Mouse (Mus musculus) MEL (cell line): ENCODE measurements around the gene Gm9964. TPM values are rescaled to one million over a fixed set of nuclear protein-coding genes. Genes with fewer than 3 reads are reported as not detected.

Experiments used
- DNase-seq: peaks from one replicate; pipeline ENCODE4 v3.0.0; 2011; ENCODE audit warnings: low read depth, low spot score
- H3K27ac ChIP-seq: 2 replicates; pipeline ENCODE4 v1.5.1; 2012; ENCODE audit warnings: low read depth, mild to moderate bottlenecking, control low read depth, low read length, moderate library complexity; ENCODE audit not compliant: control insufficient read depth
- H3K27me3 ChIP-seq, 2 experiments: fragments of 150-350 bp in 1 of 2; sonication (generic) in 1 of 2; 2 replicates each; pipeline ENCODE4 v1.6.1; 2012; ENCODE audit warnings: low read length in 2 of 2, mild to moderate bottlenecking in 2 of 2, improper control_type of control experiment in 1 of 2, moderate library complexity in 1 of 2; ENCODE audit not compliant: insufficient read depth in 2 of 2, control insufficient read depth in 1 of 2
- H3K36me3 ChIP-seq, 2 experiments: 2 replicates each; pipeline ENCODE4 v1.6.1; 2012 to 2014; ENCODE audit warnings: low read length in 2 of 2, improper control_type of control experiment in 1 of 2, inconsistent platforms in 1 of 2, mild to moderate bottlenecking in 1 of 2; ENCODE audit not compliant: insufficient read depth in 2 of 2, control insufficient read depth in 1 of 2
- H3K4me1 ChIP-seq, 2 experiments: fragments of 150-350 bp in 1 of 2; sonication (generic) in 1 of 2; 2 replicates each; pipeline ENCODE4 v1.6.1; 2012; ENCODE audit warnings: low read length in 2 of 2, improper control_type of control experiment in 1 of 2, mild to moderate bottlenecking in 1 of 2; ENCODE audit not compliant: insufficient read depth in 2 of 2, control insufficient read depth in 1 of 2
- H3K4me3 ChIP-seq, 2 experiments: fragments of 150-350 bp in 1 of 2; sonication (generic) in 1 of 2; 2 replicates each; pipeline ENCODE4 v1.5.1; 2012; ENCODE audit warnings: low read depth in 2 of 2, low read length in 2 of 2, mild to moderate bottlenecking in 2 of 2, moderate library complexity in 2 of 2, control low read depth in 1 of 2, improper control_type of control experiment in 1 of 2; ENCODE audit not compliant: control insufficient read depth in 1 of 2, insufficient read depth in 1 of 2
- H3K79me2 ChIP-seq: 2 replicates; pipeline ENCODE4 v1.6.1; 2012; ENCODE audit warnings: mild to moderate bottlenecking, low read length, moderate library complexity; ENCODE audit not compliant: control insufficient read depth, poor library complexity, insufficient read depth
- H3K9ac ChIP-seq: 2 replicates; pipeline ENCODE4 v1.6.1; 2012; ENCODE audit warnings: low read depth, mild to moderate bottlenecking, control low read depth, low read length, moderate library complexity; ENCODE audit not compliant: control insufficient read depth, poor library complexity, severe bottlenecking
- H3K9me3 ChIP-seq: fragments of 150-350 bp; sonication (generic); replicated peaks from 2 replicates; pipeline ENCODE4 v1.6.1; 2012; ENCODE audit warnings: mild to moderate bottlenecking, low read length, improper control_type of control experiment, moderate library complexity; ENCODE audit not compliant: insufficient read depth
- CHD1 ChIP-seq: IDR thresholded peaks from 2 replicates; pipeline ENCODE4 v1.6.1; 2012; ENCODE audit warnings: low read depth, mild to moderate bottlenecking, inconsistent platforms, low read length, improper control_type of control experiment
- CHD2 ChIP-seq: IDR thresholded peaks from 2 replicates; pipeline ENCODE4 v1.6.1; 2011; ENCODE audit warnings: low read length, improper control_type of control experiment
- ELF1 ChIP-seq: IDR thresholded peaks from 2 replicates; pipeline ENCODE4 v1.6.1; 2014; ENCODE audit warnings: low read depth, mild to moderate bottlenecking, inconsistent platforms, low read length, improper control_type of control experiment, moderate library complexity
- EP300 ChIP-seq, 2 experiments: IDR thresholded peaks; 2 replicates each; pipeline ENCODE4 v1.6.1; 2011; ENCODE audit warnings: improper control_type of control experiment in 2 of 2, low read length in 2 of 2, low read depth in 1 of 2, mild to moderate bottlenecking in 1 of 2
- ETS1 ChIP-seq: IDR thresholded peaks from 2 replicates; pipeline ENCODE4 v1.6.1; 2012; ENCODE audit warnings: low read depth, mild to moderate bottlenecking, inconsistent platforms, low read length, improper control_type of control experiment, moderate library complexity
- GATA1 ChIP-seq: IDR thresholded peaks from 2 replicates; pipeline ENCODE4 v1.6.1; 2011; ENCODE audit warnings: low read depth, low read length, improper control_type of control experiment
- JUND ChIP-seq: IDR thresholded peaks from 2 replicates; pipeline ENCODE4 v1.6.1; 2011; ENCODE audit warnings: low read depth, mild to moderate bottlenecking, improper control_type of control experiment, low read length
- KAT2A ChIP-seq: conservative IDR thresholded peaks from 2 replicates; pipeline ENCODE4 v1.6.1; 2012; ENCODE audit warnings: low read depth, low read length, improper control_type of control experiment, inconsistent platforms
- MAFK ChIP-seq: IDR thresholded peaks from 2 replicates; pipeline ENCODE4 v1.6.1; 2011; ENCODE audit warnings: low read depth, mild to moderate bottlenecking, low read length, improper control_type of control experiment, borderline replicate concordance
- MAX ChIP-seq: IDR thresholded peaks from 2 replicates; pipeline ENCODE4 v1.6.1; 2011; ENCODE audit warnings: low read length, improper control_type of control experiment
- MAZ ChIP-seq: IDR thresholded peaks from 2 replicates; pipeline ENCODE4 v1.6.1; 2012; ENCODE audit warnings: low read depth, mild to moderate bottlenecking, inconsistent platforms, low read length, improper control_type of control experiment
- MEF2A ChIP-seq: IDR thresholded peaks from 2 replicates; pipeline ENCODE4 v1.6.1; 2014; ENCODE audit warnings: low read depth, mild to moderate bottlenecking, inconsistent platforms, low read length, improper control_type of control experiment; ENCODE audit not compliant: poor library complexity, insufficient replicate concordance, severe bottlenecking; ENCODE audit errors: extremely low read depth
- MXI1 ChIP-seq: IDR thresholded peaks from 2 replicates; pipeline ENCODE4 v1.6.1; 2011; ENCODE audit warnings: mild to moderate bottlenecking, low read depth, low read length, improper control_type of control experiment
- MYB ChIP-seq: IDR thresholded peaks from 2 replicates; pipeline ENCODE4 v1.6.1; 2011; ENCODE audit warnings: mild to moderate bottlenecking, low read depth, low read length, improper control_type of control experiment
- POLR2AphosphoS2 ChIP-seq: IDR thresholded peaks from 2 replicates; pipeline ENCODE4 v1.6.1; 2011; ENCODE audit warnings: low read length, improper control_type of control experiment
- RAD21 ChIP-seq: IDR thresholded peaks from 2 replicates; pipeline ENCODE4 v1.6.1; 2011; ENCODE audit warnings: mild to moderate bottlenecking, low read depth, low read length, improper control_type of control experiment
- SIN3A ChIP-seq: IDR thresholded peaks from 2 replicates; pipeline ENCODE4 v1.6.1; 2012; ENCODE audit warnings: low read length, improper control_type of control experiment, inconsistent platforms
- SMC3 ChIP-seq: IDR thresholded peaks from 2 replicates; pipeline ENCODE4 v1.6.1; 2011; ENCODE audit warnings: low read depth, low read length, improper control_type of control experiment
- TAL1 ChIP-seq: IDR thresholded peaks from 2 replicates; pipeline ENCODE4 v1.6.1; 2012; ENCODE audit warnings: mild to moderate bottlenecking, inconsistent platforms, low read length, moderate library complexity, mixed read lengths
- TBP ChIP-seq: IDR thresholded peaks from 2 replicates; pipeline ENCODE4 v1.8.0; 2011; ENCODE audit warnings: low read depth, low read length, improper control_type of control experiment
- UBTF ChIP-seq: IDR thresholded peaks from 2 replicates; pipeline ENCODE4 v1.6.1; 2012; ENCODE audit warnings: low read depth, mild to moderate bottlenecking, inconsistent platforms, low read length, improper control_type of control experiment, moderate library complexity, borderline replicate concordance; ENCODE audit not compliant: insufficient read depth
- USF2 ChIP-seq, 2 experiments: IDR thresholded peaks; 2 replicates each; pipeline ENCODE4 v1.6.1; 2011 to 2012; ENCODE audit warnings: improper control_type of control experiment in 2 of 2, low read length in 2 of 2, borderline replicate concordance in 1 of 2, inconsistent platforms in 1 of 2, low read depth in 1 of 2, mild to moderate bottlenecking in 1 of 2; ENCODE audit not compliant: insufficient read depth in 1 of 2
- ZC3H11A ChIP-seq: IDR thresholded peaks from 2 replicates; pipeline ENCODE4 v1.6.1; 2012; ENCODE audit warnings: low read depth, mild to moderate bottlenecking, inconsistent platforms, low read length, improper control_type of control experiment
- ZKSCAN1 ChIP-seq: IDR thresholded peaks from 2 replicates; pipeline ENCODE4 v1.6.1; 2012; ENCODE audit warnings: low read depth, mild to moderate bottlenecking, inconsistent platforms, low read length, improper control_type of control experiment, moderate library complexity
- ZNF384 ChIP-seq: IDR thresholded peaks from 2 replicates; pipeline ENCODE4 v1.6.1; 2012; ENCODE audit warnings: low read depth, mild to moderate bottlenecking, inconsistent platforms, low read length, improper control_type of control experiment
- polyA plus RNA-seq, 2 experiments: library from polyadenylated mRNA; stranded (reverse) in 1 of 2; unstranded in 1 of 2; fragments of >175 nt in 1 of 2; fragments of >200 nt in 1 of 2; gene quantifications; 2 replicates each; pipeline versions ENCODE4 v1.2.1 to v1.2.4; 2012; ENCODE audit warnings: low replicate concordance in 2 of 2, low read depth in 1 of 2; ENCODE audit not compliant: insufficient read length in 2 of 2, insufficient read depth in 1 of 2, missing spikeins in 1 of 2
- total RNA-seq: library from RNA; depleted of rRNA; stranded (reverse); fragments of 300-350 nt; gene quantifications from 2 replicates; pipeline ENCODE4 v1.2.3, GENCODE M21; 2012

The Gm9964 gene
- total and polyA plus RNA-seq, 3 experiments: not detected

- no peak overlapping the region for H3K27ac ChIP-seq
- peaks cover 0 to 3% of the 10 kb centered on the region in 2 experiments; a peak in 2 of 4 replicates for H3K4me1 ChIP-seq
- no peak overlapping the region for H3K9ac ChIP-seq
- no peak overlapping the region for H3K4me3 ChIP-seq
- DNase-seq: no peak
- no peaks in the 10 kb centered on the region for H3K79me2 ChIP-seq
- TF ChIP-seq TAL1: no peak
- TF ChIP-seq ZNF384: peak; percentile 69
- H3K9me3 ChIP-seq: no peaks in the 10 kb centered on the region
- H3K36me3 ChIP-seq: no peaks in the 10 kb centered on the region
- H3K27me3 ChIP-seq: no peaks in the 10 kb centered on the region
These were observed 32.9 kb upstream of the Gm9964 start for GRCm38 (mm10) chr11:79329585-79329984.

GRCm38 (mm10) chr11:79328060-79328459, 31.4 kb upstream of the Gm9964 start:
- Histone ChIP-seq H3K9ac (no peak overlapping the region), H3K9me3 (no peaks in the 10 kb centered on the region), H3K27ac (no peak overlapping the region), H3K4me1 (peaks cover 0 to 3% of the 10 kb centered on the region in 2 experiments; a peak in 2 of 4 replicates), H3K36me3 (no peaks in the 10 kb centered on the region), H3K27me3 (no peaks in the 10 kb centered on the region), H3K4me3 (no peak overlapping the region), H3K79me2 (no peaks in the 10 kb centered on the region)
- no peak for DNase-seq
- TF ChIP-seq MYB (no peak), TBP (no peak), UBTF (no peak), SIN3A (no peak), CHD2 (no peak), MAZ (no peak), ZKSCAN1 (no peak), ZC3H11A (no peak), EP300 (IDR thresholded peaks at IDR 0.05; ENCODE audit: low read depth in 1 of 2, low read length in 2 of 2) (no peak), TAL1 (no peak), RAD21 (no peak)

DNA sequence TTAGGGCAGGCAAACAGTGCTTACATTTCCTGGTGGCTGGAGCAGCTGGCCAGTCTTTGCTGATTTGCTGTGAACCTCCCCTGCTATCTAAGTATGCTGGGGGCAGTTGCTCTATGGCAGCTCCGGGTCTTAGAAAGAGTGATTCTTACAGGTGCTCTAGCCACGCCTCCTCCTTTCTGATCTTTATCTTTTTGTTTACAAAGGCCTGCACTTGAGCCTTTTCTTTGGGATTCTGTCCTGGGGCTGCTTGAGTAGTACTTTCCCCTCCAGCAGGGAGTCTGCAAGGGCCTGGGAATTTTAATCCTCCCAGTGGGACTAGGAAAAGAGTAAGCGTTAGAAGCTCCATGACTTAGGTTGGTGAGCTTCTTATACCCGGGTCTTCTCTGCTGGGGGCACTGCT, 30.4 kb upstream of the Gm9964 start:
- H3K79me2 ChIP-seq: no peaks in the 10 kb centered on the region
- no peak overlapping the region for H3K9ac ChIP-seq
- no peak overlapping the region for H3K27ac ChIP-seq
- no peak overlapping the region for H3K4me3 ChIP-seq
- no peaks in the 10 kb centered on the region for H3K9me3 ChIP-seq
- no peak for DNase-seq
- peaks cover 0 to 3% of the 10 kb centered on the region in 2 experiments; a peak in 2 of 4 replicates for H3K4me1 ChIP-seq
- no peaks in the 10 kb centered on the region for H3K36me3 ChIP-seq
- no peak for TF ChIP-seq CHD1
- no peak for TF ChIP-seq SMC3
- TF ChIP-seq MAFK: no peak
- TF ChIP-seq MEF2A: no peak
- TF ChIP-seq USF2 (IDR thresholded peaks at IDR 0.05; ENCODE audit: borderline replicate concordance in 1 of 2, insufficient read depth in 1 of 2, low read depth in 1 of 2, low read length in 2 of 2): no peak
- no peak for TF ChIP-seq ELF1
- no peak for TF ChIP-seq JUND
- TF ChIP-seq ETS1: no peak
- TF ChIP-seq KAT2A: no peak
- no peak for TF ChIP-seq RAD21
- no peak for TF ChIP-seq GATA1
- no peak for TF ChIP-seq MAX
- no peak for TF ChIP-seq CHD2
- no peak for TF ChIP-seq SIN3A
- TF ChIP-seq TBP: no peak
- no peak for TF ChIP-seq POLR2AphosphoS2
- no peak for TF ChIP-seq MXI1
- TF ChIP-seq UBTF: no peak
- no peaks in the 10 kb centered on the region for H3K27me3 ChIP-seq
